Mouse (Mus musculus) thymus, adult 18-20 months (tissue): ENCODE measurements around the gene 5730455P16Rik.
A peak's percentile ranks its signal among the peaks of the same experiment; 100 is the strongest.
"Not testable (repeated sequence)": the region's sequence is repeated elsewhere in the genome, so short reads cannot be mapped to it uniquely, and the experiment has no call there.

Experiments used
- DNase-seq, 2 experiments: peaks; one replicate each; pipeline ENCODE4 v3.0.0; 2022; ENCODE audit warnings: mixed read lengths in 2 of 2

The 5730455P16Rik gene

DNA sequence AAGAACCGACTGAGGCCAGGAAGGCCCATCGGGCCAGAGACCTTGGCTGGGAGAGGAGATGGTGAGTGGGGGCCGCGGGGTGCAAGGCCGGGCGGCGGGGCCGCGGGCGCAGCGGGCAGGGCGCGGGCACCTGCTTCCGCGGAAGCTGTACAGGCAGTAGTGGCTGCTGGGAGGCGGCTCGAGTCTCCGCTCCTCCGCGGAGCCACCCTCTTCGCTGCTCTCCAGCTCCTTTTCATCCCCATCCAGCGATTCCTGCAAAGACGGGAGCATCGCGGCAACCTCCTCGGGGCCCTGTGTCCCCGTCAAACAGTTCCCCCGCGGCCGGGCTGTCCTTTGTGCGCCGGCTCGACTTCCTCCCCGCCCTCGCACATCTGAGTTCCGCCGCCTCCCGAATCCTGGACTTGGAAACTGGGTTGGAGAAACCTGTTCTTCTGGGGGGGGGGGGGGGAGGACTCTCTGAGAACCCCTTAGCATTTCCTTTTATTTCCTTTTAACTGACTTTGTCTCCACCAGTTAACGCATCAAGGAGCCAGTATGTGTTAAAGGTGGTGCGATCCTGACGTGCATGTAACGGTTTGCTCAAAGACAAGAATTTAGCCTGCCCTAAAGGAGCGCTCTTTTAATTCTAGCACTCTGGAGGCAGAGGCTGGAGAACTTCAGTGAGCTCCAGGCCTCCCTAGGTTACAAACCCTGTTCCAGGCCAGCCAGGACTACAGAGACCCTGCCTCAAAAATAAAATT is at the start of gene 5730455P16Rik:
Gene 5730455P16Rik, minus strand, starts transcription at position 323 of the 740 bp plus-strand sequence.
- peak; percentile 47 to 62 for DNase-seq

DNA sequence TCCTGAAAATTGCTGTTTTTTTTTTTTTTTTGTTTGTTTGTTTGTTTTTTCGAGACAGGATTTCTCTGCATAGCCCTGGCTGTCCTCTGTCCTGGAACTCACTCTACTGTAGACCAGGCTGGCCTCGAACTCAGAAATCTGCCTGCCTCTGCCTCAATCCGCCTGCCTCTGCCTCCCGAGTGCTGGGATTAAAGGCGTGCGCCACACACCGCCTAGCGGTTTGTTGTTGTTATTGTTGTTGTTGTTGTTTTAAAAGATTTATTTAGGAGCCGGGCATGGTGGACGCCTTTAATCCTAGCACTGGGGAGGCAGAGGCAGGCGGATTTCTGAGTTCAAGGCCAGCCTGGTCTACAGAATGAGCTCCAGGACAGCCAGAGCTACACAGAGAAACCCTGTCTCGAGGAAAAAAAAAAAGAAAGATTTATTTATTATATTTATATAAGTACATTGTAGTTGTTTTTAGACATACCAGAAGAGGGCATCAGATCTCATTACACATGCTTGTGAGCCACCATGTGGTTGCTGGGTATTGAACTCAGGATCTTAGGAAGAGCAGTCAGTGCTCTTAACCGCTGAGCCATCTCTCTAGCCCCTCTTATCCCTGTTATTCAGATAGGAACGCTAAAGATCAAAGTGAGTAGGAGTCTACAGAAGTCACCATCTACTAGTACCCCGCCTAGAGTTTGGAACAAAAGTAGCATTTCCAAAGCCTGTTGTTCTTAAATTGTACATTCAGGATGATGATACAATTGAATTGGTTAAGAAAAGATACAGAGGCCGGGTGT is 48.4 kb upstream of the 5730455P16Rik start:
- not testable (repeated sequence) for DNase-seq

DNA sequence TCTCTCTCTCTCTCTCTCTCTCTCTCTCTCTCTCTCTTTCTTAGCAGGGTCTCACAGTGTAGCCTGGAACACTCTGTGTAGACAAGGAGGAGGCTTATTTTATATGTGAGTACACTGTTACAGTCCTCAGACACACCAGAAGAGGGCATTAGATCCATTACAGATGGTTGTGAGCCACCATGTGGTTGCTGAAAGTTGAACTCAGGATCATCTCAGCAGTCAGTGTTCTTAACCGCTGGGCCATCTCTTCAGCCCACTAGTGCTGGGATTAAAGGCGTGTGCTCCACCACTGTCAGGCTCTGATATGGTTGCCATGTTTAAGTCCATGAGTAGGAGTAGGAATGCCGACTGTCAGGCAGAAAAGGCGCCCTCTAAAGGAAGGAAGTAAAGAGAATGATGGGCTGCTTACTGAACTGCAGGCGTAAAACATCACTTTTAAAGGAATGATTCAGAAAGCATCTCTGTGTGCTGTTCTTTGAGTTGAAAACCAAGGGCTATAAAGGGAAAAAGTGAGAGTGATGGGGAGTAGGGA is 47.5 kb upstream of the 5730455P16Rik start:
- DNase-seq = no peak

DNA sequence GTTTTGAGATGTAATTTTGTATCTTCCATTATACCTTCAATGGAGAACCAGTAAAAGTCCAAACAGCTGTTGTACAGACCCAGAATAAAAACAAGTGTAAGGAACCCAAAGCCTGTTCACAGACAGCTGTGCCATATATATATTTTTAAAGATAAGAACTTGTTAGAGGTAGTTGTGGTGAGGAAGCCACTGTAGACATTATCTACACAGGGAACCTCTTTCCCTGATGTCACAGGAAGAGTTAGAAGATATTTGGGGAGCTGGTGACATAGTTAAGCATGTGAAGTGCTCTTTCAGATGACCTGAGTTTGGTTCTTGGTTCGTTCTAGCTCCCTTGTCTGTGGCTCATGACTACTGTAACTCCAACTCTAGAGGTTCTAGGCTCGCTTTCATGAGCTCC is 46.9 kb upstream of the 5730455P16Rik start:
- no peak for DNase-seq

DNA sequence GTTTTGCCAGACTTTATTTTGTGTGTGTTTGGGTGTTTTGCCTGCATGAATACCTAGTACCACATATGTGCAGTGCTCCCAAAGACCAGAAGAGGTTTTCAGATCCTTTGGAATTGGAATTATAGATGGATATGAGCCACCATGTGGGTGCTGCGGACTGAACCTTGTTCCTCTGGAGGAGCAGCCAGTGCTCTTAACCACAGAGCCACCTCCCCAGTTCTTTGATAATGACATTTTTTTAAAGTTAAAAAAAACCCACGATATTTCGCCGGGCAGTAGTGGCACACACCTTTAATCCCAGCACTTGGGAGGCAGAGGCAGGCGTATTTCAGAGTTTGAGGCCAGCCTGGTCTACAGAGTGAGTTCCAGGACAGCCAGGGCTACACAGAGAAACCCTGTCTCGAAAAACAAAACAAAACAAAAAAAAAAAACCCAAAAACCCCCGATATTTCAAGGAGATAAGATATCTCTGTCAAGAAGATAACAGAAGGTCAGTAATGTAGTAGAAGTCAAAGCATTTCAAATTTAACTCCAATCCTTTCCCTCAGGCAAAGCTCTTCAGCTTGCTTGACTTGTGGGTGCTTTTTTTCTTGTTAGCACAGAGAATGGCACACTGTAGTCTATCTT is 43.7 kb upstream of the 5730455P16Rik start:
- no peak for DNase-seq

DNA sequence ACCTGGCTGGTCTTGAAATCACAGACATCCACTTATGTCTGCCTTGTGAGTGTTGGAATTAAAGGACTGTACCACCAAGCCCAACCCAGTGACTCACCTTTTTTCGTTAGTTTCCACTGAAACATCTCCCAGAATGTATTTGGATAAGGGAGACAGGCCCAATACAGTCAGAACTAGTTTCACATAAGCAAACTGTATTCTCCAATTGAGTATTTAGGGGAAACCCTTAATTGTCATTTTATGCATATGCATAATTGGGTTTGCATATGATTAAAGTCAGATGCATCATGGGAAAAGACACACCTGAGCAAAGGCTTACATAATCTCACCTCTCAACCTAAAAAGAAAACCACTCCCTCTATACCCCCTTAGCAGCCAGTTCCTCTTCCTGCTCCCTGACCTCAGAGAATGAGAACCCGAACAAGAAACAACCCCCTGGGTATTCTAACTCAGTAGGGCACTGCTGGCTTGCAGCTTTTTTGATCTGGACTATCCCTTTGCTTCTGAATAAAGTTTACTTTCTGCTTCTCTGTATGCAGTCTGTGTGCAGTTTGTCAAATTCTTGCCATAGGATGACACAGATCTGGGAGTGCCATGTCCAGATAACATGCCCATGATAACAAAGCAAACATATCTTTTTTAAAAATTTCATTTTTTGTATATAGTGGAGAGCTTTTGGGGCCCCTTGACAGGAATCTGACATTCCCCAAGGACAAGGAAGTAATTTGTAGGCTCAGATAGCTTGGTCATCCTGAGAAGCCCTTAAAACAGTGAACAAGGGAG is 42.6 kb upstream of the 5730455P16Rik start:
- no peak for DNase-seq

DNA sequence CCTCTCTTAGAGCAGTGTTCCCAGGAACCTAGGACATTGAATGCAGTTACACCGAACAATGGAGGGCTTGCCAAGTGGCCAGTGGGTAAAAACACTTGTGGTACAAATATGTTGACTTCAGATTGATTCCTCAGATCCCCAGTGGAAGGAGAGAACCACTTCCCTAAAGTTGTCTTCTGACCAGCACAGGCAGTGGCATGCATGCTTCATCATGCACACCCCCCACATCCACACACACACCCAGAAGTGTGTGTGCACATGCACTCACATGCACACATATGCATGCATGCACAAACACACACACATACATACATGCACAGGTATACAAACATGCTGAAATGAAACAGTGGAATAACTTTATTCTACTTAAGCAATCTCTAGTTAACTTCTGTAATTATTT is 41.9 kb upstream of the 5730455P16Rik start:
- DNase-seq = no peak

DNA sequence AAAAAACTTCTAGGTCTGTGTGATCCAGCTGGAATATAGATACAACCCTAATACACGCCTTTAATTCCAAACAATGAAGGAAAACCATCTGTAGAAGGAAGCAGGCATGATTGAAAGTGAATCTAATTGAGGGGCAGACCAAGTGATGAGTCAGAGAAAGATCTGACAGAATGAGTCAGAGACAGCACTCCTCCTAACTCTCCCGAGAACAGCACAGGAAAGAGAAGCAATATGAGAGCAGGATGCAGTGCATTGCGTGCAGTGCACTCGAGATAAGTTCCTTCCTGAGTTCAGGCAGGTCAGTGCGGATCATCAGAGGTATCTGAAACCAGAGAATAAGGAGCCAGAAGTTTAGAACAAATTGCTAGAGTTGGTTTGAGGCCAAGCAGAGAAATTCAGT is 39.3 kb upstream of the 5730455P16Rik start:
- DNase-seq = no peak

DNA sequence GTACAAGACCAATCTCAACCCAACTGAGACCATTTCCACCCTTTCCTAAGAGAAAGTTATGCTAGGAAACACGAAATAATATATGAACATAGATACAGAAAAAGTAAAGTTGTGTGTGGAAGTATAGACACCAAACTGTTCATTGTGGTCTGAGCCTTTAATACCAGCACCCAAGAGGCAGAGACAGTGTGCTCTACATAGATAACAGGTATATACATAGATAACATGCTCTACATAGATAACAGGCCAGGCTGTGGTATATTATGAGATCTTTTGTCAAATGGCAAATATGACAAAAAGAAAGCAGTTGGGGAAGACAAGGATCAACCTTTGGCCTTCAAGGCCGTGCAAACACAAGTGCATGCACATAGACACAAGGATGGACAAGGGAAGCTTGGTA is 32.5 kb upstream of the 5730455P16Rik start:
- no peak for DNase-seq

DNA sequence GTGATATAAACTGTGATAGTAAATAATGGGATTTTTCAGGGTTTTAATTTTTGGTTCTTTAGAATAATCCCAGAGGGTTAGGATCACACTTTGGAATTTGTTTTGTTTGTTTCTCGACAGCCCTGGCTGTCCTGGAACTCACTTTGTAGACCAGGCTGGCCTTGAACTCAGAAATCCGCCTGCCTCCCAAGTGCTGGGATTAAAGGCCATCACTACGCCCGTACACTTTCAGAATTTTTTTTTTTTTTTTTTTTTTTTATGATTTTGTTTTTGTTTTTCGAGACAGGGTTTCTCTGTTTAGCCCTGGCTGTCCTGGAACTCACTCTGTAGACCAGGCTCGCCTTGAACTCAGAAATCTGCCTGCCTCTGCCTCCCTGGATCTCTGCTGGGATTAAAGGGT is 30.0 kb upstream of the 5730455P16Rik start:
- not testable (repeated sequence) for DNase-seq

DNA sequence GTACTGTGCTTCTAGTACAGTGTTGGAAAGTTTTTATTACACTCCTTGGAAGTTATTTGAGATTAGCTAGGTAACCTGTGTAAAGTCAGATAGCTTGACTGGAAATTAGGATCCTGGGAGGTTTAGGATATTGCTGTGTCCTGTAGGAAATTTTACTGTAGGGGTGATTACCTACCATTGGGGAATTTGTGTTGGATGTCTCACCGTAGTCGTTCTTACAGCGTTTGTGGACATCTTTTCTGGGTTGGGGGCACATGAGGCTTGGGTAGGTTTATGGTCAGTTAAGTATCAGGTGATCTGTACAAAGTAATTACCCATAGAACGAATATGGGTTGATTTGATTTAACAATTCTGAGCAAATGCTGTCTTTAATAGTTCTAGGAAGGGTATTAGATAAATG is 18.8 kb upstream of the 5730455P16Rik start:
- DNase-seq = no peak

DNA sequence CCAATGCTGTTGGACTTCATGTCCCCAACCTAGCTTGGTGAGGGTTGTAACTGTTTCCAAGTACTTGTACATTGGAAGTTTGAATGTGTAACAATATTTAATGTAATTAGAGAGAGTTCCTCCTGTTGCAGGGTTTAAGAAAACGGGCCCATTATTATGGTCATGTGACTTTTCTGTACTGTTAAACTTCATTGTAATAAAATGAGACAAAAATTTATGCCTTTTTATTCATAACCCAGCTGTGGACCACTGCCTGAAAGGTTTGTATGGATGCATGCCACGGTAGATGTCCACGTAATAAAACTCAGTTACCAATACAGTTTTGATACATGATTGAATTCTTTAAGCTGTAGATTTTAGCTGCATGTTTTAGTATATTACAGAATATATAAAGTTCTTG is 18.1 kb upstream of the 5730455P16Rik start:
- no peak for DNase-seq

DNA sequence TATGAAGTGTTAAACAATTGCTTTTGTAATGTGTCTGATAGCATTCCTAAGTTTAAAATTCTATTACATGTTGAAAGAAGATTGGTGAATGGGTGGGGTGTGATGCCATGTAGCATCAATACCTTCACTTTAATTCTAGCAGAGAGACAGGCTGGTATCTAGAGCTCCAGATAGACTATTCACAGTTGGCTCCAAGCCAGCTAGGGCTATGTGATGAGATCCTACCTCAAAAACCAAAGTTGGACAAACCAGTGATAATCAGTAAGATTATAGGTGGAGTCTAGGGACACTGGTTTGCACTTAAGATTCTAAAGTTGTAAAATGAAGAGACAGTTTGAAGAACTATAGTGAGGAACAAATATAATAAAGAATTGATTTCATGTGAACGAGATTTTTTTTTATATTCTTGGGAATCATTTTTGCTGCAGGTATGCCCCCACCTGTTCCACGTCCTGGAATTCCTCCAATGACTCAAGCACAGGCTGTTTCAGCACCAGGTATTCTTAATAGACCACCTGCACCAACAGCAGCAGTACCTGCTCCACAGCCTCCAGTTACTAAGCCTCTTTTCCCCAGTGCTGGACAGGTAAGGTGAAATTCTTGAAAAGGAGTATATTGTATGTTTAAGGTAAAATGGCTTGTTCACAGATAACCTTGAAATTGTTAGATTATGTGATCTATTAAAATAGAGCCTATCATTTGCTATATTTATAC is 13.7 kb upstream of the 5730455P16Rik start:
- no peak for DNase-seq

DNA sequence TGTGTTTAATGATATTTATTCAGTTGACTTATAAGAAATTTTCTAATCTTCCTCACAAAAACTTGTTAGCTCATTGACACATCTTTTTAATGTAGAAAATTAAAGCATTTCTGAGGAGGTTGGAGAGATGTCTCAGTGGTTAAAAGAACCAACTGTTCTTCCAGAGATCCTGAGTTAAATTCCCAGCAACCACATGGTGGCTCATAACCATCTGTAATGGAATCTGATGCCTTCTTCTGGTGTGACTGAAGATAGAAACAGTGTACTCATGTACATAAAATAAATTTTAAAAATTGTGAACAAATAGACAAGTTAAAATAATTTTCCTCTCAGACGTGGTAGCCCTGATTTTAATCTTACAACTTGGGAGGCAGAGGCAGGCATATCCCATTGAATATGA is 12.1 kb upstream of the 5730455P16Rik start:
- no peak for DNase-seq

DNA sequence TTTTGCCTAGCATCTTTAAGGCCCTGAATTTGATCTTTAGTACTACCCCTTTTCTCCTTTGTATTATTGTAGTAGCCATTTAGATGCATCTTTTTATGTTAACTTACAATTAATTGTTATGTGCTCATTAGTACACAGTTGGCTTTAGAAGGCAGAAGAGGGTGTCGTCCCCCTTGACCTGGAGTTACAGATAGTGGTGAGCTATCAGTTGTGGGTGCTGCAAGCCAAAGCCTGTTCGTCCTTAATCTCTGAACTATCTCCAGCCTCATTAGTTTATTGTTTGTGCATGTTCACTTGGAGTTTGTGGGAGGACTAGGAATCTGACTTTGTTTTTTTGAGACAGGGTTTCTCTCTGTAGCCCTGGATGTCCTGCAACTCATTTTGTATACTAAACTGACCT is 9.0 kb upstream of the 5730455P16Rik start:
- DNase-seq = no peak

DNA sequence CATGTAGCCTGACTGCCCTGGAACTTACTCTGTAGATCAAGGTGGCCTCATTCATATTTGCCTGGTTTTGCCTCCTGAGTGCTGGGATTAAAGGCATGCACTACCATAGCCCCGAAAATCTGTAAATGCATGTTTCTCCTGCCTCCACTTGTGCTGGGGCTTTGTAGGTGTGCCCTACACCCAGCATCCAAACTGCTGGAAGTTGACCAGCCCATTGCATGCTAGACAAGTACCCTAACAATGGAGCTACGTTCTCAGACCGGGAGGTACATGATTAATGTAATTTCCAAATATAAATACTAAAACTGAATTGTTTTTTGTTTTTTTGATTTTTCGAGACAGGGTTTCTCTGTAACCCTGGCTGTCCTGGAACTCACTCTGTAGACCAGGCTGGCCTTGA is 7.2 kb upstream of the 5730455P16Rik start:
- no peak for DNase-seq

DNA sequence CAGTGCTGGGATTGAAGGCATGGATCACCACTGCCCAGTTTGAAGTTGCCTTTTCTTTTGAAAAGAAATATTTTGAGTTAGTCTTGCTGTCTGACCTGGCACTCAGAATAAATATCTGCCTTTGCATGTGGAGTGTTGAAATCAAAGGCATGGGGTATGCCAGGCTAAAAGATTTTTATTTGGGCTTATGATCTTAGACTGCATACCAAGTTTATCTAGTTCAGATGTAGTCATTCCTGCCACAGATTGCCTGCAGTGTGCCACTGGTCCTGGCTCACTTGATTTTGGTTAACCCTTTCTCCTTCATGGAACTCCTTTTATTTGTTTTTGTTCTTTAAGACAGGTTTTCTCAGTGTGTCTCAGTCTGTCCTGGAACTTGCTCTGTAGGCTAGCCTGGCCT is 6.6 kb upstream of the 5730455P16Rik start:
- no peak for DNase-seq

DNA sequence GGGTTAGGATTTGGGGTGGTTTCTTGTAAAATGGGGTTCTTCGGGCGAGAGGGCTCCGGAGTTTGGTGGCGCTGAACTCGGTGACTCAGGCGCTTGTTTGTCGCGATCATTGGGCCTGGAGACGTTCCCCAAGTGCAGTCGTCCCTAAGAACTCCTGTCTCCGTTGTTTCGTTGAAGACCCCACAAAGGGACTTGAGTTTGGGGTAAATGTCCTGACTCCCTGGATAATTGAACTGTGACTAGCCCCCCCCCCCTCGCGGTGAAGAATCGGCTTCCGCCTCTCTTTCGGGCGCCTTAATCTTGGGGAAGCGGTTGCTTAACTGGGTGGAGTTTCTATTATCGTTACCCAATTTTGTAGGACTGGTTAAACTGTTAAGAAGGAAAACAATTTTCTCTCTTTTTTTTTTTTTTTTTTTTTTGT is 5.8 kb upstream of the 5730455P16Rik start:
- DNase-seq = no peak

DNA sequence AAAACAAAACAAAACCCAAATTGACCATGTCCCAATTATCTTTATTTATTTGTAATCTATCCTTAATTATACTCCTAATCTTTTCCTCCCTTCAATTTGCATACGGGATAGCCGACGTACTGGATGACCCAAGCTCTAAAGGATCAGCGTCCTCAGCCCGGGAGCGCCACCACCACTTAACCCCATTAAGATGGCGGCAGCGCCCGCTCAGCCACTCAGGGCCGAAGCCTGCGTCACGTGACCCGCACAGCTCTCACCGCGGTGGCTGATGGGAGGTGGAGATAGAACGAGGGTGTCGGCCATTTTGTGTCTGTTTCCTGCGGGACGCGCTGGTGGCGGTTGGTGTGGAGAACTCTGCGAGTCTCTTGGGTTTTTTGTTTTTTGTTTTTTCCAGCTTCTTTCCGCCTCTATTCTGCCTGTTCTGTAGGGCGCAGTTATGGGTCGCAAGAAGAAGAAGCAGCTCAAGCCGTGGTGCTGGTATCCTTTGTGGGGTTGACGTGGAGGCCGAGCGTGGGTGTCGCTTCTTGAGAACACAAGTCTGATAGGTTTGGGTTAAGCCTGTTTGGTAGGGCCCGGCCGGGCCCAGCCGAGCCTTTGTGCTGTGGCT is 5.3 kb upstream of the 5730455P16Rik start, which contains the start of gene Zfp207:
Gene Zfp207, plus strand, starts transcription at position 261 of the 607 bp plus-strand sequence.
- peak; percentile 96 for DNase-seq

DNA sequence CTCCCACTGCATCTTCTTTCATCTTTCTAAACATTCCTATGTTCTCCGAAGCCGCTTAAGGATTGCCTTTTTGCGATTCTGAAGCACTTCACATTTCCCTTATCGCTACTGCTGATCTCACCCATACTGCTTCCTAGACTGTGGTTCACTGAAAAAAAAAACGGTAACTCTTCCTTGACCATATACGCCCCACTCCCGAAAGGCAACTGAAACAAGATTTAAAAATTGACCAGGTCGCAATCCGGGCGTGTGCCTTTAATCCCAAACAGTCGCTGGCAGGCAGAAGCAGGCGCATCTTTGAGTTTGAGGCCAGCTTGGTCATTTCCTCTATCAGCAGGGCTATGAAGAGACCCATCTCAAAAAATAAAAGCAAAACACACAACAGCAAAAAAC is 4.8 kb upstream of the 5730455P16Rik start:
- peak; percentile 9 to 30 for DNase-seq

DNA sequence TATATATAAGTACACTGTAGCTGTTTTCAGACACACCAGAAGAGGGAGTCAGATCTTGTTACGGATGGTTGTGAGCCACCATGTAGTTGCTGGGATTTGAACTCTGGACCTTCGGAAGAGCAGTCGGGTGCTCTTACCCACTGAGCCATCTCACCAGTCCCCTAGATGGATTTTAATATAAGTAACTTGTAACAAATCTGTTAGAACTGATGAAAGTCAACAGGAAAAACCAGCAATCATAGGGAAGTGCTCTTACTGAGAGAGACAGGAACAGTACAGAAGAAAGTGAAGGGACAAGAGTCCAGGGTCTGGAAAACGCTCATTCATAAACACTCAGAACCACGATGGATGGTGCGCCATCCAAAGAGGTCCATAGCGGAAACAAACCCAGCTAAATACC is 1.4 kb upstream of the 5730455P16Rik start:
- DNase-seq = not testable (repeated sequence)
